Mouse (Mus musculus): ENCODE data around the gene Fbxw8. TPM values are rescaled to one million over a fixed set of nuclear protein-coding genes. Genes with fewer than 3 reads are reported as not detected.

Gene Fbxw8
- polyA plus RNA-seq, 1 experiment from 2014 or later, result 25.3 TPM

DNA sequence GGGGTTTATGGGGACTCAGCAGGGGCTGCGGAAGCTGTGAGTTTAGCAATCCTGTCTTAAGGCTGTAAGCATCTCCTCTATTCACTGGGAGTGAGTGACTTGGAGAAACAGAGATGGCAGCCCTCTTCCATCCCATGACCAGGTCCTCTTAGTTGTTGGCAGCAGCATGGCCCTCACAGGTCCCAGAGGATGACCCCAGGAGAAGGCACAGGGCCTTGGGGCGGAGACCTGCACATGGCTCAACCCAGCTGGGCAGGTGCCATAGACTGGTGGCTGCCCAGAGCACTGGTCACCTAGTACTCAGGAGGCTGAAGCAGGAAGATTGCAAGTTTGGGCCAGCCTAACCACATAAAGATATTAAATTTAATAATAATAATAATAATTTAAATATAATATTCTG lies 139.6 kb downstream of the Fbxw8 start:
- Histone ChIP-seq H3K9ac (ENCODE audit: low read length) (no peak overlapping the region), H3K4me2 (ENCODE audit: low read length) (no peak overlapping the region), H3K4me1 (replicated peaks; ENCODE audit: control insufficient read depth, insufficient read depth, low read length) (no peaks in the 10 kb centered on the region; the same call in 1 of the 2 replicates), H3K36me3 (ENCODE audit: control insufficient read depth, insufficient read depth, low read length) (peaks cover 4% of the 10 kb centered on the region; the same call in 1 of the 2 replicates), H3K9me3 (ENCODE audit: control insufficient read depth, low read length) (no peaks in the 10 kb centered on the region), H3K4me3 (ENCODE audit: low read depth, low read length) (no peak overlapping the region), H3K27ac (ENCODE audit: low read depth) (no peak overlapping the region), H3K27me3 (replicated peaks; ENCODE audit: control insufficient read depth, insufficient read depth, low read length) (no peaks in the 10 kb centered on the region)
- 94% methylated on average over 2 of the region's 2 CpGs for WGBS
- ATAC-seq (replicated peaks; ENCODE audit: low FRiP score, low TSS enrichment, low read depth), result no peak
- DNase-seq (ENCODE audit: low spot score), result no peak

GRCm38 (mm10) chr5:118015028-118015427 lies 140.2 kb downstream of the Fbxw8 start:
- Histone ChIP-seq H3K27ac (ENCODE audit: low read depth) (no peak overlapping the region), H3K4me3 (ENCODE audit: low read depth, low read length) (no peak overlapping the region), H3K4me1 (replicated peaks; ENCODE audit: control insufficient read depth, insufficient read depth, low read length) (peaks cover 4% of the 10 kb centered on the region; the same call in 1 of the 2 replicates), H3K4me2 (ENCODE audit: low read length) (no peak overlapping the region), H3K9me3 (ENCODE audit: control insufficient read depth, low read length) (no peaks in the 10 kb centered on the region), H3K27me3 (replicated peaks; ENCODE audit: control insufficient read depth, insufficient read depth, low read length) (no peaks in the 10 kb centered on the region), H3K9ac (ENCODE audit: low read length) (no peak overlapping the region), H3K36me3 (ENCODE audit: control insufficient read depth, insufficient read depth, low read length) (peaks cover 10% of the 10 kb centered on the region; the same call in 1 of the 2 replicates)
- ATAC-seq (replicated peaks; ENCODE audit: low FRiP score, low TSS enrichment, low read depth) (no peak), DNase-seq (ENCODE audit: low spot score) (no peak)
- 27% methylated on average over 12 of the region's 12 CpGs for WGBS

Other genes starting within 250 kb of the Fbxw8 start
- 72.7 and 75.3 TPM in 2 replicates for gene Fbxo21, start 178.7 kb downstream of the Fbxw8 start, polyA plus RNA-seq (2014; fragmentation: Nextera tagmentation; extraction: Ambion mirVana)
- gene Tesc, start 127.7 kb downstream of the Fbxw8 start, polyA plus RNA-seq (2014; fragmentation: Nextera tagmentation; extraction: Ambion mirVana), result 1.7 and 3.8 TPM in 2 replicates
- gene Hrk, start 9.2 kb upstream of the Fbxw8 start, polyA plus RNA-seq (2014; fragmentation: Nextera tagmentation; extraction: Ambion mirVana), result 0.22 and 0.28 TPM in 2 replicates
- 2.5 and 2.7 TPM in 2 replicates for gene Rnft2, start 89.7 kb upstream of the Fbxw8 start, polyA plus RNA-seq (2014; fragmentation: Nextera tagmentation; extraction: Ambion mirVana)
- 8.5 and 9.2 TPM in 2 replicates for gene 2410131K14Rik, start 89.8 kb upstream of the Fbxw8 start, polyA plus RNA-seq (2014; fragmentation: Nextera tagmentation; extraction: Ambion mirVana)

Data from intestine, embryonic 14.5 days (tissue).